8 mouse cellular contexts compared by ENCODE assay signal in the genomic region with DNA sequence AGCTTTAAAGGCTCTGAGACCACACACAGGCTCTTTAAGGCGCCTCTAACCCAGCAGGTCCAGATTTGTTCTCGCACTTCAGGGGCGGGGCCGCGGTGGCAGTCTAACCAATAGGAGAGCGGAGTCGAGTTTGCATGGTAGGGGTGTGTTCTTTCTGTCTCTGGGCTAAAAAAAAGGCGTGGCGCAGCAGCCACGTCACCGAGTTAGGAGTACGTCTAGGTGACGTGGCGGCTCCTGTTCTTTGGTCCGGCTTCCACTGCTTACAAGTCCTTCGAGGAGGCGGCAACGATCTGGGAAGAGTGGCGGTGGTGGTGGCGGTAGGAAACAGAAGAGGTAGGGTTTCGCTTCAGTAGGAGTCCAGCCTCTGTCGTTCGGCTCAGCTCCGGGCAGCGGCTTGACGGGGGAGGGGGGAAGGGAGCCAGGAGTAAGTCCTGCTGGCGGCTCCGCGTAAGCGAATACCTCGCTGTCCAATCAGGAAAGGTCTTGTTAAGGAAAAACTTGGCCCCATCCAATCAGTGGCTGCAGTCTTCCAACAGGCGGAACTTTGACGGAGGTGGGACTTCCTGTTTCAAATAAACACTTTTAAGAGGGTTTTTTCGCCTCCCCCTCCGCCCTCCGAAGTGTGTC. TPM values are rescaled to one million over a fixed set of nuclear protein-coding genes. Genes with fewer than 3 reads are reported as not detected.
DNase-seq lines count a peak whose midpoint lies in the region; ATAC-seq lines count a peak whose summit lies in the region.

Stx5a (plus strand) TSS at position 171 of the 627 bp plus-strand sequence.

- H3K9ac ChIP-seq in hindbrain, embryonic 15.5 days = peak within 1 kb of the TSS; percentile 72

- no peaks in the 10 kb centered on the region for H3K27me3 ChIP-seq in hindbrain, embryonic 15.5 days

- peak within 1 kb of the TSS; percentile 96 for H3K27ac ChIP-seq in hindbrain, embryonic 15.5 days (replicated peaks)

- under 1% methylated on average over 36 of the region's 36 CpGs for WGBS in hindbrain, embryonic 15.5 days

- peak; percentile 97 for DNase-seq in T-cell, adult 2 months (ENCODE audit: low spot score)
- DNase-seq in cerebellum, postnatal 36 days = peak; percentile 94
- peak; percentile 97 for DNase-seq in frontal cortex, postnatal 36 days (ENCODE audit: low spot score in 2 of 2)
- DNase-seq in left cerebral cortex, adult 11 months (ENCODE audit: low spot score) = peak; percentile 96
- peak; percentile 96 to 98 for DNase-seq in lung, postnatal 4 days
- DNase-seq in retina, postnatal 7 days (ENCODE audit: low read depth, low spot score) = peak; percentile 92
- DNase-seq in urinary bladder, adult 2 months (ENCODE audit: low spot score) = peak; percentile 89

- H3K4me3 ChIP-seq in hindbrain, embryonic 15.5 days = peak within 1 kb of the TSS; percentile 78

- H3K9me3 ChIP-seq in hindbrain, embryonic 15.5 days = no peaks in the 10 kb centered on the region

- peak; percentile 99 for ATAC-seq in hindbrain, embryonic 15.5 days (ENCODE audit: low FRiP score, low read depth)

- H3K36me3 ChIP-seq in hindbrain, embryonic 15.5 days = peaks cover 55% of the 10 kb centered on the region

- H3K4me2 ChIP-seq in hindbrain, embryonic 15.5 days = peak within 1 kb of the TSS; percentile 91

- H3K4me1 ChIP-seq in hindbrain, embryonic 15.5 days (replicated peaks) = peaks cover 33% of the 10 kb centered on the region

RNA-seq across cellular contexts. Expression of gene Stx5a, which starts in this region (rescaled TPM):
- 113 and 122 TPM in 2 replicates for polyA plus RNA-seq in hindbrain, embryonic 15.5 days (2015; fragmentation: Nextera tagmentation; extraction: Ambion mirVana)
- polyA plus RNA-seq in urinary bladder, adult 2 months (2012; rRNA removed) = 96.5 and 99.1 TPM in 2 replicates

Comparison
In these comparisons a context has a peak if more than half of its experiments do, and no peak if none do; other contexts are left out.
1. Peak in every context shown above with its lines: DNase-seq, ATAC-seq, H3K4me3 ChIP-seq and H3K27ac ChIP-seq.